Mouse (Mus musculus) liver, embryonic 11.5 days (tissue): ENCODE data around the gene Il10. TPM values are rescaled to one million over a fixed set of nuclear protein-coding genes. Genes with fewer than 3 reads are reported as not detected.

Experiments
- ATAC-seq: fragments of 200-750 bp; cut with Nextera tagmentation; replicated peaks from 2 replicates; pipeline ENCODE4 v1.8.0; 2017; ENCODE audit warnings: moderate number of reproducible peaks, mild to moderate bottlenecking, moderate TSS enrichment, moderate library complexity; ENCODE audit not compliant: low FRiP score
- DNase-seq: peaks from one replicate; pipeline ENCODE4 v3.0.0-alpha.2; 2017; ENCODE audit warnings: low spot score
- H3K27ac ChIP-seq: fragments of 300-500 bp; sonication (generic); 2 replicates; pipeline ENCODE4 v1.5.1; 2014; ENCODE audit warnings: mild to moderate bottlenecking, low read depth, low read length, control low read depth
- H3K27me3 ChIP-seq: fragments of 300-500 bp; sonication (generic); replicated peaks from 2 replicates; pipeline ENCODE4 v1.6.1; 2014; ENCODE audit warnings: low read length, mixed read lengths; ENCODE audit not compliant: control insufficient read depth, insufficient read depth
- H3K36me3 ChIP-seq: fragments of 300-500 bp; sonication (generic); 2 replicates; pipeline ENCODE4 v1.6.1; 2014; ENCODE audit warnings: mild to moderate bottlenecking, low read length, moderate library complexity, mixed read lengths; ENCODE audit not compliant: control insufficient read depth, insufficient read depth
- H3K4me1 ChIP-seq: fragments of 300-500 bp; sonication (generic); replicated peaks from 2 replicates; pipeline ENCODE4 v1.6.1; 2014; ENCODE audit warnings: low read length, mixed read lengths; ENCODE audit not compliant: control insufficient read depth, insufficient read depth
- H3K4me2 ChIP-seq: fragments of 300-500 bp; sonication (generic); 2 replicates; pipeline ENCODE4 v1.6.1; 2014; ENCODE audit warnings: mild to moderate bottlenecking, control low read depth, moderate library complexity
- H3K4me3 ChIP-seq: fragments of 300-500 bp; sonication (generic); 2 replicates; pipeline ENCODE4 v1.5.1; 2014; ENCODE audit warnings: low read depth, low read length, control low read depth
- H3K9ac ChIP-seq: fragments of 300-500 bp; sonication (generic); 2 replicates; pipeline ENCODE4 v1.6.1; 2014; ENCODE audit warnings: low read depth, low read length, control low read depth
- H3K9me3 ChIP-seq: fragments of 300-500 bp; sonication (generic); 2 replicates; pipeline ENCODE4 v1.6.1; 2016; ENCODE audit warnings: low read length, inconsistent platforms, mixed read lengths; ENCODE audit not compliant: control insufficient read depth
- WGBS: fragments of 180-500 bp; shearing (Covaris S2); extraction: QIAGEN DNeasy Blood & Tissue Kit; methylation state at CpG from one replicate; pipeline ENCODE4 v1.1.7; 2014; 5-methylcytosine and 5-hydroxymethylcytosine counted together
- polyA plus RNA-seq: library from polyadenylated mRNA; unstranded; fragments of >200 nt; fragmentation: Nextera tagmentation; extraction: Ambion mirVana; gene quantifications from 2 replicates; pipeline ENCODE4 v1.2.1, GENCODE M21; 2014

Il10 gene
- polyA plus RNA-seq, 1 experiment from 2014 or later: not detected

DNA sequence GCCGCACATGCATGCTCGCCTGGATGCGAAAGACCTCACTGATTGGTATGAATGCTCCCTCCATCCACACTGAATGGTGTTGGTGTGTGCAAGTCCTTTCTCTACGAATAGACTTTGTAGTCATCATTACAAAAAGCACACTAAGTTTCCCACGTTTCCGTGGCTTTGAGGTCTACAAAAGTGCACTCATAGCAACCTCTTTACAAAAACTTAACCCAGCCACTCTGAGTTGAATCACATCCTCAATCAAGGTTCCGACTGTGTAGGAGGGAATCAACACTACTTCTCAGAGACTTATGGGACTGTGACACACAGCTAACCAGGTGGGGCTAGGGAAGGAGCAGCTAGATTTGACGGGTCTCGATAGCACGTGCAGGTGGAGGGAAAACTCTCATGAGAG is 23.3 kb upstream of the Il10 start:
- 87% methylated on average over 10 of the region's 10 CpGs for WGBS

GRCm38 (mm10) chr1:130997441-130997840 is 22.2 kb upstream of the Il10 start:
- no peaks in the 10 kb centered on the region for H3K9me3 ChIP-seq
- DNase-seq (no peak), ATAC-seq (no peak)
- H3K36me3 ChIP-seq: no peaks in the 10 kb centered on the region
- H3K4me2 ChIP-seq: no peak overlapping the region
- no peak overlapping the region for H3K9ac ChIP-seq
- 73% methylated on average over 4 of the region's 4 CpGs for WGBS
- H3K4me1 ChIP-seq: no peaks in the 10 kb centered on the region
- no peak overlapping the region for H3K4me3 ChIP-seq
- H3K27ac ChIP-seq: no peak overlapping the region
- H3K27me3 ChIP-seq: no peaks in the 10 kb centered on the region

More for the DNA sequence above, 23.3 kb upstream of the Il10 start:
- H3K9ac ChIP-seq: no peak overlapping the region
- no peak overlapping the region for H3K27ac ChIP-seq
- no peaks in the 10 kb centered on the region for H3K27me3 ChIP-seq
- DNase-seq: no peak
- no peaks in the 10 kb centered on the region for H3K4me1 ChIP-seq
- no peak overlapping the region for H3K4me2 ChIP-seq
- no peaks in the 10 kb centered on the region for H3K9me3 ChIP-seq
- H3K4me3 ChIP-seq: no peak overlapping the region
- no peaks in the 10 kb centered on the region for H3K36me3 ChIP-seq
- ATAC-seq: no peak

GRCm38 (mm10) chr1:130998321-130998720 is 21.3 kb upstream of the Il10 start:
- no peak for DNase-seq
- Histone ChIP-seq H3K4me2 (no peak overlapping the region), H3K9ac (no peak overlapping the region), H3K36me3 (no peaks in the 10 kb centered on the region), H3K4me1 (no peaks in the 10 kb centered on the region), H3K9me3 (no peaks in the 10 kb centered on the region), H3K27ac (no peak overlapping the region), H3K4me3 (no peak overlapping the region), H3K27me3 (no peaks in the 10 kb centered on the region)
- ATAC-seq: no peak
- WGBS: 85% methylated on average over 10 of the region's 10 CpGs

DNA sequence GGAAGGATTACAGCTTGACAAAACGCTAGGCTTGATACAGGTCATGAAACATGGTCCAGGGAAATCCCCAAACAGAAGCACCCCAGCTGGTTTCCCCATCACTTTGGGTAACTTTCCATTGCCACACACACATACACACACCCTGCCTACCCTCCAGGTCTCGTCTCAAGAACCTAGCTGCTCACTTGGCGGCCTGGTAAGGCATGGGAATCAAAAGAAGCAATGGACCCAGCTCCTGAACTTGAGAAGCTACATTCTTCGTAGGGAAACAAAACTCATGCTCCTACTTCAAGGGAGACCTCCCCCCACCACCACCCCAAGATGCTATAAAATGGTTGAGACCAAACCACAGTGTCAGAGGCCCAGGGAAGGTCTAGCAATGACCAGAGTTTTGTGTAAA is 19.9 kb upstream of the Il10 start:
- Histone ChIP-seq H3K27me3 (no peaks in the 10 kb centered on the region), H3K9ac (no peak overlapping the region), H3K4me1 (no peaks in the 10 kb centered on the region), H3K27ac (no peak overlapping the region), H3K36me3 (no peaks in the 10 kb centered on the region), H3K9me3 (no peaks in the 10 kb centered on the region), H3K4me3 (no peak overlapping the region), H3K4me2 (no peak overlapping the region)
- 79% methylated on average over 4 of the region's 4 CpGs for WGBS
- ATAC-seq: no peak
- no peak for DNase-seq

DNA sequence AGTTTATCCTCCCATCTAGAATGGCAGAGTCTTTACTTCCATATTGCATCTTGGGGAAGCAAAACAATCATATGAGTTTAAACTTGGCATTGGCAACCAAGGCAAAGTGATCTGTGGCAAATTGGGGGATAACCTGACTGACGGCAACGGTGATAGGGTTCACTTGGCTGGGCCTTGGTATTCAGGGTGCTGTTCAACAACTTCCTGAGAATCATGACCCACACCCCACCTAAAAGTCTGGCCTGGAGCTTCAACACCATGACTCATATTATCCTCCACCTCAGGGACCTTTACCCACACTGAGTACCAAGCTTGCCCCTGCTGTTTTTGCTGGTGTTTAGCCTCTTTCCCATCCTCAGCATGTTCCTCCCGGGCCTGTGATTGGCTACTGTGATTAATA is 19.3 kb upstream of the Il10 start:
- no peaks in the 10 kb centered on the region for H3K27me3 ChIP-seq
- no peak for ATAC-seq
- no peaks in the 10 kb centered on the region for H3K4me1 ChIP-seq
- no peaks in the 10 kb centered on the region for H3K36me3 ChIP-seq
- no peak for DNase-seq
- WGBS: 77% methylated on average over 3 of the region's 3 CpGs
- H3K9ac ChIP-seq: no peak overlapping the region
- no peak overlapping the region for H3K27ac ChIP-seq
- H3K4me3 ChIP-seq: no peak overlapping the region
- H3K9me3 ChIP-seq: no peaks in the 10 kb centered on the region
- no peak overlapping the region for H3K4me2 ChIP-seq

DNA sequence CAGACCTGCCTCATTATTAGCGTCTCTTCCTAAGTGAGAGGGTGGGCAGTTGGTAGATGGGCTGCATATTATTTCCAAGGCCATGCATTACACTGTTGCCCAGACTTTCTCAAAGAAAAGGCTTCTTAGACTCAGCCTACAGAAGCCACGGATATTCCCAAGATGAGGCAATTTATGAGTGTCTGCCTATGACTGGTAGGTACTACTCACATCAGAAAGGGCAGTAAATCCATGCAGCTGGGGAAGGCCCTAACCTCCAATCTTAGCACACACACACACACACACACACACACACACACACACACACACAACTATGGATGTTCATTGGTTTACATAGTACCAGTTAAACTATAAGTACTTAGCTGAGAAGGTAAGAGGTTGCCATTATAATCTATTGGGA is 17.1 kb upstream of the Il10 start:
- Histone ChIP-seq H3K27ac (no peak overlapping the region), H3K9me3 (no peaks in the 10 kb centered on the region), H3K27me3 (no peaks in the 10 kb centered on the region), H3K36me3 (no peaks in the 10 kb centered on the region), H3K4me3 (no peak overlapping the region), H3K4me1 (no peaks in the 10 kb centered on the region), H3K4me2 (no peak overlapping the region), H3K9ac (no peak overlapping the region)
- no peak for DNase-seq
- 85% methylated on average over 2 of the region's 2 CpGs for WGBS
- ATAC-seq: no peak

DNA sequence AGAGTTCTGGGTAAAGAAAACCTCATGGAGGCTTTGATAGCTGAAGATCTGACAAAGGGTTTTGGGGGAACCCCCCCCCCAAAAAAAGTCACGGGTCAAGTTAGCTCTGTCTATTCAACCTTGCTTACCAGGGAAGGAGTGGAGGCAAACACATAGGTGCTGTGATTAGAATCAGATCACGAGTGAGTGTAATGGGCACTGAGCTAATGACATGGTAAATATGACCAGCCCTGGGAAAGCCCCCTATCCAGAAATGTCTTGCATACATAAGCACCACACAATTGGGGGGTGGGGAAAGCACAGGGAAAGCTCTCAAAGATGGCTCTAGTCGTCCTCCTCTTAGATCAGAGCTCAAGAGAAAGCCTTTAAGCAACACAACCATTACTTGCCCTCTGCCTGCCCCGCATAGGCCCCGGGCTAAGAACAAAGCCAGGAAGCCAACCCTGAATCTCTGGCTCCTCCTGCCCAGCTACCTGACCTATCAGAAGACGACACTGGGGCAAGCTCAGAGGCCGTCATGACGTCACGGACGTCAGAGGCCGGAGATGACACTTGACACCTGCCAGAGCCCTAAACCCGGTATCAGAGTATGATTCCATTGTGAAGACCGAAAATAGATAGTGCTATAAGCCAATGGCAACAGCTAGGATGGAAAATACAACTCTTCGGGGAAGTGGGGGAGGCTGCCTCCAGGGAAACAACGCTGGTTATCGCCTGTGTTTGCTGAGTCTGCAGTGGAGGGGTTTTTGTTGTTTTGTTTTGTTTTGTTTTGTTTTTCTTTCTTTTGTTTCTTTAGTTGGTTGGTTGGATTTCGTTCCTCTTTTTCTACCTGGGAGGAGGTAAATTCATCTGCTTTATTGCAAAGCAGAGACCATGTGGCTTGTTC is 16.4 kb upstream of the Il10 start:
- H3K9me3 ChIP-seq: no peaks in the 10 kb centered on the region
- no peak for DNase-seq
- H3K4me2 ChIP-seq: 0 out of 2 replicates have a peak overlapping the region, but pooled peaks have one; percentile 1
- peak; percentile 60; the same call in 1 of the 2 replicates for ATAC-seq
- no peak overlapping the region for H3K9ac ChIP-seq
- no peak overlapping the region for H3K4me3 ChIP-seq
- no peaks in the 10 kb centered on the region for H3K4me1 ChIP-seq
- no peaks in the 10 kb centered on the region for H3K36me3 ChIP-seq
- H3K27ac ChIP-seq: no peak overlapping the region
- no peaks in the 10 kb centered on the region for H3K27me3 ChIP-seq
- 51% methylated on average over 17 of the region's 17 CpGs for whole genome bisulfite sequencing

DNA sequence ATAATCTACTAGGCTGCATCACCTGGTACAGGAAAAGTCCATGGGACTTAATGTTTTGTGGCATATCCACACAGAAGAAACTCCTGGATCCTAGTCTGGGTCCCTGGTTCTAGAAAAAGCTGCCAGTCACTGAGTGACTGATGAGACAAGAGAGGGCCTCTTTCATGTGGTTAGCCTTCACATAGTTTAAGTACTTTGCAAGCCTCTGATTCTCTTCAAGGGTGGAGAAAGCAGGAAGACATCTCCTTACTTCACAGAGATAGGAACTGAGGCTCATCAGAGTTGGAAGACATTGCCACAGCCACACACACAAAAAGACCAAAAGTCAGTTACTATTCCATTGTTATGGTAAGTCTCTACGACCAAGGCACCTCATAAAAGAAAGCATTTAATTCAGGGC is 13.6 kb upstream of the Il10 start:
- WGBS: 66% methylated on average over 1 of the region's 1 CpGs
- no peak for ATAC-seq

More for the DNA sequence above, 13.6 kb upstream of the Il10 start:
- no peaks in the 10 kb centered on the region for H3K9me3 ChIP-seq
- DNase-seq: no peak
- H3K27me3 ChIP-seq: no peaks in the 10 kb centered on the region
- no peaks in the 10 kb centered on the region for H3K36me3 ChIP-seq
- no peak overlapping the region for H3K27ac ChIP-seq
- H3K4me2 ChIP-seq: no peak overlapping the region
- 0 out of 2 replicates have a peak, but pooled peaks cover 2% of the 10 kb centered on the region for H3K4me1 ChIP-seq
- H3K9ac ChIP-seq: no peak overlapping the region
- no peak overlapping the region for H3K4me3 ChIP-seq
